Mouse (Mus musculus) intestine, postnatal 0 days (tissue): ENCODE results near the gene Anp32b. TPM values are rescaled to one million over a fixed set of nuclear protein-coding genes. Genes with fewer than 3 reads are reported as not detected.

Source experiments
- ATAC-seq: fragments of 200-750 bp; cut with Nextera tagmentation; 2 replicates; pipeline ENCODE4 v1.8.0; 2017; ENCODE audit warnings: mild to moderate bottlenecking, moderate TSS enrichment, moderate library complexity
- H3K27ac ChIP-seq: fragments of 300-500 bp; sonication (generic); 2 replicates; pipeline ENCODE4 v1.5.1; 2014; ENCODE audit warnings: mild to moderate bottlenecking, low read depth, low read length, moderate library complexity
- H3K27me3 ChIP-seq: fragments of 300-500 bp; sonication (generic); replicated peaks from 2 replicates; pipeline ENCODE4 v1.6.1; 2014; ENCODE audit warnings: low read length, mixed read lengths; ENCODE audit not compliant: control insufficient read depth, insufficient read depth
- H3K36me3 ChIP-seq: fragments of 300-500 bp; sonication (generic); 2 replicates; pipeline ENCODE4 v1.6.1; 2014; ENCODE audit warnings: mild to moderate bottlenecking, moderate library complexity; ENCODE audit not compliant: control insufficient read depth, insufficient read depth
- H3K4me1 ChIP-seq: fragments of 300-500 bp; sonication (generic); replicated peaks from 2 replicates; pipeline ENCODE4 v1.6.1; 2014; ENCODE audit warnings: antibody characterized with exemption, low read length, mixed read lengths; ENCODE audit not compliant: control insufficient read depth, insufficient read depth
- H3K4me2 ChIP-seq: fragments of 300-500 bp; sonication (generic); replicated peaks from 2 replicates; pipeline ENCODE4 v1.6.1; 2014; ENCODE audit warnings: low read depth, mild to moderate bottlenecking, moderate library complexity
- H3K4me3 ChIP-seq: fragments of 300-500 bp; sonication (generic); 2 replicates; pipeline ENCODE4 v1.5.1; 2014; ENCODE audit warnings: low read depth, low read length
- H3K9ac ChIP-seq: fragments of 300-500 bp; sonication (generic); 2 replicates; pipeline ENCODE4 v1.6.1; 2014; ENCODE audit warnings: mild to moderate bottlenecking, low read depth, low read length
- H3K9me3 ChIP-seq: fragments of 300-500 bp; sonication (generic); 2 replicates; pipeline ENCODE4 v1.6.1; 2016; ENCODE audit warnings: mixed run types; ENCODE audit not compliant: control insufficient read depth
- CTCF ChIP-seq: sonication (generic); IDR thresholded peaks from 2 replicates; pipeline ENCODE4 v1.5.1; 2016; ENCODE audit warnings: low read depth, mild to moderate bottlenecking, control low read depth, antibody characterized with exemption, moderate library complexity
- WGBS: fragments of 180-500 bp; shearing (Covaris S2); extraction: QIAGEN DNeasy Blood & Tissue Kit; methylation state at CpG from one replicate; pipeline ENCODE4 v1.1.7; 2014; 5-methylcytosine and 5-hydroxymethylcytosine counted together
- polyA plus RNA-seq: library from polyadenylated mRNA; unstranded; fragments of >200 nt; fragmentation: Nextera tagmentation; extraction: Ambion mirVana; gene quantifications from 2 replicates; pipeline ENCODE4 v1.2.1, GENCODE M21; 2015

Gene Anp32b
- polyA plus RNA-seq, 1 experiment from 2014 or later = 98.5 TPM

DNA sequence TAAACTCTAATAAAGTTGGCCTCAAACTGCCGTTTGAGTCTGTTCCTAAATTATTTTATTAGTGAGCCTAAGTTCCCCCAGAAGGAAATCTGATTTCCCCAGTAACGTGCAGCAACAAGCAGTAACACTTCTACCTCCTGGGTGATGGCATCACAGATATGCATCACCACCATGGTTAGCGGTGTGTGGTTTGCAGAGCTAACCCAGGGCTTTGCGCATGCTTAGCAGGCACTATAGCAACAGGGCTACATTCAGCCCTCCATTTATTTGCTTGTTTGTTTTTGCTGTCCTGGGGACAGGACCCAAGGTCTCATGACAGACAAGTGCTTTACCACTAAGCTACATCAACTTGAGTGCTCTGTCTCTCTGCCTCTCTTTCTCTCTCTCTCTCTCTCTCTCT lies 8.2 kb upstream of the Anp32b start:
- Histone ChIP-seq H3K4me1 (no peaks in the 10 kb centered on the region), H3K9me3 (no peaks in the 10 kb centered on the region), H3K36me3 (no peaks in the 10 kb centered on the region), H3K9ac (no peak overlapping the region), H3K27ac (no peak overlapping the region), H3K4me3 (no peak overlapping the region), H3K27me3 (no peaks in the 10 kb centered on the region), H3K4me2 (no peak overlapping the region)
- ATAC-seq = no peak
- no peak for TF ChIP-seq CTCF
- 61% methylated on average over 4 of the region's 4 CpGs for WGBS

DNA sequence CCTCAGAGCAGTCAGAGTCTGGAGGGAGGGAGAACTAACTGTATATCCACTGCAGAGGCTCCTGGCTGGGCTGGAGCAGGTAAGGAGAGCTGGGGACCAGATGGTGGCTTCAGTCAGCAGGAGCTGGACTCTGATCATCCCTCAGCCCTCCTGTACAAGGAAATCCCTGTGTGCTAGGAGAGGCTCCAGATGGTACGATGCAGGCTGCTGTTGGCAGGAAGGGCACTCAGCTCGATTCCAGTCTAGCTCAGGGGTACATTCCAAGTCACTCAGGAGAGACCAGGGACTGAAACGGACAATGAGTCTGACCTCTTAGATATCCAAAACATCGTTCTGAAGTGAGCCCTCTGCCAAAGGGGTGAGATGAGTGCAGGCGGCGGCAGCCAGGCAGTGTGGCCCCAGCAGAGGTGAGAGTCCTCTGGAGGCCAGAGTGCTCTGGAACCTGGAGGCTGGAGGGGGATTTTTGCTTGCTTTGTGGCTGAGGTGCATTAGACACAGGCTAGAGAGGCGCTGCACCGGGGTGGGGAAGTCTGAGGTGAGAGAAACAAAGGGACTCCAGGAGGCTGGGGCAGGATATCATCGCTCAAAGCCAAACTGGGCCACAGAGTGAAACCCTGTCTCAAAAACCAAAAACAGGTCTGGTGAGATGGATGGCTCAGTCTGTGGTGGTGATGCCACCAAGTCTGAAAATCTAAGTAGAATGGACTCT lies 5.3 kb upstream of the Anp32b start:
- no peak overlapping the region for H3K4me3 ChIP-seq
- no peak for TF ChIP-seq CTCF
- no peak overlapping the region for H3K9ac ChIP-seq
- H3K4me2 ChIP-seq = no peak overlapping the region
- no peaks in the 10 kb centered on the region for H3K9me3 ChIP-seq
- no peaks in the 10 kb centered on the region for H3K36me3 ChIP-seq
- WGBS = 41% methylated on average over 9 of the region's 9 CpGs
- peak; percentile 72 for ATAC-seq
- 0 out of 2 replicates have a peak, but pooled peaks cover under 1% of the 10 kb centered on the region for H3K4me1 ChIP-seq
- no peaks in the 10 kb centered on the region for H3K27me3 ChIP-seq
- H3K27ac ChIP-seq = no peak overlapping the region; the same call in 1 of the 2 replicates

GRCm38 (mm10) chr4:46447461-46447860 lies 3.2 kb upstream of the Anp32b start:
- H3K4me3 ChIP-seq = no peak overlapping the region
- no peak overlapping the region for H3K27ac ChIP-seq
- H3K36me3 ChIP-seq = no peaks in the 10 kb centered on the region
- H3K4me1 ChIP-seq = 0 out of 2 replicates have a peak, but pooled peaks cover 3% of the 10 kb centered on the region
- no peak overlapping the region for H3K4me2 ChIP-seq
- ATAC-seq = no peak
- no peaks in the 10 kb centered on the region for H3K27me3 ChIP-seq
- H3K9ac ChIP-seq = no peak overlapping the region
- no peaks in the 10 kb centered on the region for H3K9me3 ChIP-seq
- TF ChIP-seq CTCF = no peak
- WGBS = 58% methylated on average over 1 of the region's 1 CpGs

DNA sequence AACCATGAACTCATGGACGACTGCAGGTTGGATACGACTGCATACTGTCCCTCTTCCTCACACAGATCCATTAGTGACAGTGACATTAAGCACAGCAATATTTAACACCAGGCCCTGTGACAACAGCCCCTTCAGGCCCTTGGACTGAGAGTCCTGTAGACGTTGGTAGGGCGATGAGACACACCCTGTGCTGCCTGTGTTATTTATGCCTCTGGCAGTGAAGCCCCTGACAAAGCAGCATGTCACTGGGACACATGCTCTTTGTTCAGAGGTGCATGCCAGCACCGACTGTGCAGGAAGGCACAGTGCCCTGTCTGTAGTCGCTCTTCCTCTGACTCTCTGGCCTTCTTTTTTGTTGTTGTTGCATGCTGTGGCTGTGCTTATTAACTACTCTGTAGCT lies 1.8 kb upstream of the Anp32b start:
- TF ChIP-seq CTCF = no peak
- Histone ChIP-seq H3K9me3 (no peaks in the 10 kb centered on the region), H3K27me3 (no peaks in the 10 kb centered on the region), H3K27ac (no peak overlapping the region), H3K4me3 (no peak overlapping the region), H3K9ac (no peak overlapping the region), H3K4me2 (no peak overlapping the region), H3K4me1 (0 out of 2 replicates have a peak, but pooled peaks cover 9% of the 10 kb centered on the region), H3K36me3 (no peaks in the 10 kb centered on the region)
- no peak for ATAC-seq
- 51% methylated on average over 6 of the region's 6 CpGs for WGBS

DNA sequence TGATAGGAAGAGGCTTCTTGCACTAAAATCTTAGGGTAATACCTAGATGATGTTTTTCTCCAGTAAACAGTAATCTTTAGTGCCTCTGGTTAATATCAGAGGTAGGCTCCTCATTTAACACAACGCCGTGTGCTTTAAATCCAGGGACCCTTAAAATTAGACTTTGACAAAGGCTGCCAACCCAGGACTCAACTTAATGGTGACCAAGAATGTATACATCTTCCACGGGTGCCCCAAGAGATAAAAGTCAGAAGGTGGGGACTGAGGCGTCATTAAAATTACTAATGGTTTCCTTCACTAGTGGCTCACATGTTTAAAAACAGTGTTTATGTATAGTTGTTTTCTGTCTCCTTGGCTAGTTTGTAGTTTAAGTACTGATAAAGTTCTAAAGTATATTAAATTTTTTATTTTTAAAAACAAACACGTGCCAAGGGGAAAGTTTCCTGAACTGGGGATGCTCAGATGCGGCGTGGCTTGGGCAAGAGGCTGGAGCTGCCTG lies 633 bp upstream of the Anp32b start:
- H3K4me3 ChIP-seq = peak overlapping the region; percentile 89
- no peaks in the 10 kb centered on the region for H3K36me3 ChIP-seq
- no peak overlapping the region; the same call in 1 of the 2 replicates for H3K27ac ChIP-seq
- H3K9me3 ChIP-seq = no peaks in the 10 kb centered on the region
- 32% methylated on average over 7 of the region's 7 CpGs for whole genome bisulfite sequencing
- no peak for TF ChIP-seq CTCF
- H3K27me3 ChIP-seq = no peaks in the 10 kb centered on the region
- H3K4me2 ChIP-seq = peak overlapping the region; percentile 90
- ATAC-seq = no peak
- H3K9ac ChIP-seq = peak overlapping the region; percentile 92
- H3K4me1 ChIP-seq = 0 out of 2 replicates have a peak, but pooled peaks cover 9% of the 10 kb centered on the region

- Histone ChIP-seq H3K4me1 (0 out of 2 replicates have a peak, but pooled peaks cover 9% of the 10 kb centered on the region), H3K4me3 (peak overlapping the region; percentile 89), H3K9me3 (no peaks in the 10 kb centered on the region), H3K4me2 (peak overlapping the region; percentile 90), H3K27ac (peak overlapping the region; percentile 97), H3K9ac (peak overlapping the region; percentile 92), H3K27me3 (no peaks in the 10 kb centered on the region), H3K36me3 (no peaks in the 10 kb centered on the region)
- peak; percentile 35 for ATAC-seq
- WGBS = 1% methylated on average over 32 of the region's 70 CpGs
- no peak for TF ChIP-seq CTCF
Measured at GRCm38 (mm10) chr4:46451240-46451757, 597 bp downstream of the Anp32b start.
